Mouse (Mus musculus): Measurements from ENCODE around the gene Smarcc1. TPM values are rescaled to one million over a fixed set of nuclear protein-coding genes. Genes with fewer than 3 reads are reported as not detected.

Gene Smarcc1
- polyA plus RNA-seq, 1 experiment, result 220 TPM

GRCm38 (mm10) chr9:110264991-110265390, 147.5 kb downstream of the Smarcc1 start:
- no peak overlapping the region for H3K4me3 ChIP-seq (ENCODE audit: low read depth, low read length)
- no peaks in the 10 kb centered on the region for H3K9me3 ChIP-seq (replicated peaks; ENCODE audit: control insufficient read depth, insufficient read depth, low read length, poor library complexity, severe bottlenecking)
- H3K27me3 ChIP-seq (ENCODE audit: control insufficient read depth, insufficient read depth, low read length, poor library complexity, severe bottlenecking), result no peaks in the 10 kb centered on the region
- no peak overlapping the region for H3K9ac ChIP-seq (ENCODE audit: low read depth, poor library complexity, severe bottlenecking)
- no peaks in the 10 kb centered on the region for H3K36me3 ChIP-seq (ENCODE audit: control insufficient read depth, insufficient read depth, low read length, poor library complexity, severe bottlenecking)
- H3K27ac ChIP-seq (ENCODE audit: insufficient read depth, low read length), result no peak overlapping the region
- H3K4me1 ChIP-seq (ENCODE audit: control insufficient read depth, insufficient read depth, low read length), result no peaks in the 10 kb centered on the region
- TF ChIP-seq CTCF (IDR thresholded peaks at IDR 0.05; ENCODE audit: low read depth, low read length), result no peak
- TF ChIP-seq POLR2A (IDR thresholded peaks at IDR 0.05; ENCODE audit: insufficient read depth, low read length), result no peak
- TF ChIP-seq EP300 (IDR thresholded peaks at IDR 0.05; ENCODE audit: insufficient read depth, low read depth, low read length), result no peak

GRCm38 (mm10) chr9:110268416-110268815, 150.9 kb downstream of the Smarcc1 start:
- no peak overlapping the region for H3K27ac ChIP-seq (ENCODE audit: insufficient read depth, low read length)
- H3K9me3 ChIP-seq (replicated peaks; ENCODE audit: control insufficient read depth, insufficient read depth, low read length, poor library complexity, severe bottlenecking), result no peaks in the 10 kb centered on the region
- H3K9ac ChIP-seq (ENCODE audit: low read depth, poor library complexity, severe bottlenecking), result no peak overlapping the region
- H3K4me1 ChIP-seq (ENCODE audit: control insufficient read depth, insufficient read depth, low read length), result no peaks in the 10 kb centered on the region
- no peak for TF ChIP-seq POLR2A (IDR thresholded peaks at IDR 0.05; ENCODE audit: insufficient read depth, low read length)
- TF ChIP-seq CTCF (IDR thresholded peaks at IDR 0.05; ENCODE audit: low read depth, low read length), result no peak
- no peak for TF ChIP-seq EP300 (IDR thresholded peaks at IDR 0.05; ENCODE audit: insufficient read depth, low read depth, low read length)
- H3K4me3 ChIP-seq (ENCODE audit: low read depth, low read length), result no peak overlapping the region
- no peaks in the 10 kb centered on the region for H3K27me3 ChIP-seq (ENCODE audit: control insufficient read depth, insufficient read depth, low read length, poor library complexity, severe bottlenecking)
- no peaks in the 10 kb centered on the region for H3K36me3 ChIP-seq (ENCODE audit: control insufficient read depth, insufficient read depth, low read length, poor library complexity, severe bottlenecking)

DNA sequence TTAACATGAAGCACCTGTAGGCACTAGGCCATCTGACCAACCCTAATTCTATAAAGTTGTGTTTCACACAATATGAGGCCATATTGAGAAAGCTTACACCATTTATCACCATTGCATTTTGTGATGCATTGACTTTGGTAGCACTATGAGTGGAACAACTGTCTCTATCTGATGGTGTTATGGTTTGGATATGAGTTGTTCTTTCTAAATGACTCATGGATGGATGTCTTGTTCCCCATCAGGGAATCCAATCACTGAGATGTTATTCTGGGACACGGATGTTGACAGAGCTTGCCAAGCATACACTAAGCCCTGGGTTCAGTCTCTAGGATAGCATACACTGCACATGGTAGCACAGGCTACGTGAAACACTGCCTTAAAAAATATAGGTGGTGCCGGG, 154.8 kb downstream of the Smarcc1 start:
- Histone ChIP-seq H3K27ac (ENCODE audit: insufficient read depth, low read length) (no peak overlapping the region), H3K4me3 (ENCODE audit: low read depth, low read length) (no peak overlapping the region), H3K9ac (ENCODE audit: low read depth, poor library complexity, severe bottlenecking) (no peak overlapping the region), H3K9me3 (replicated peaks; ENCODE audit: control insufficient read depth, insufficient read depth, low read length, poor library complexity, severe bottlenecking) (no peaks in the 10 kb centered on the region), H3K27me3 (ENCODE audit: control insufficient read depth, insufficient read depth, low read length, poor library complexity, severe bottlenecking) (no peaks in the 10 kb centered on the region), H3K4me1 (ENCODE audit: control insufficient read depth, insufficient read depth, low read length) (no peaks in the 10 kb centered on the region), H3K36me3 (ENCODE audit: control insufficient read depth, insufficient read depth, low read length, poor library complexity, severe bottlenecking) (no peaks in the 10 kb centered on the region)
- no peak for TF ChIP-seq EP300 (IDR thresholded peaks at IDR 0.05; ENCODE audit: insufficient read depth, low read depth, low read length)
- TF ChIP-seq POLR2A (IDR thresholded peaks at IDR 0.05; ENCODE audit: insufficient read depth, low read length), result no peak
- TF ChIP-seq CTCF (IDR thresholded peaks at IDR 0.05; ENCODE audit: low read depth, low read length), result no peak

DNA sequence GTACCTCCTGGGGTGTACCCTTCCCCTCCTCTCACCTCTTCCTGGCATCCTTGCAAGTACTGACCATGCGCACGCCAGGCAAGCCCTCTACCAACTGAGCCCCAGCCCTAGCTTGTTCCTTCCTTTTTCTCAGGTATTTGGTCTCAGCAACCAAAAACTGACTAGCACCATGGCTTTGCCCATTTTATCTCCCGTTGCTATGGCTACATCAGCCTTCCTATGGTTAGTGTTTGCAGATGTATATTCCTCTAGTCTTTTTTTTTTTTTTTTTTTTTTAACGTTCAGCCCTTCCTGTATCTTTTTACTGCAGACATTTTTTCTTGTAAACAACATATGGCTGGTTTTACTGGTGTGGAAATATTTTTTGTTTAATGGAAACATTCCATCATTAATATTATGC, 156.0 kb downstream of the Smarcc1 start:
- H3K36me3 ChIP-seq (ENCODE audit: control insufficient read depth, insufficient read depth, low read length, poor library complexity, severe bottlenecking), result no peaks in the 10 kb centered on the region
- no peaks in the 10 kb centered on the region for H3K27me3 ChIP-seq (ENCODE audit: control insufficient read depth, insufficient read depth, low read length, poor library complexity, severe bottlenecking)

DNA sequence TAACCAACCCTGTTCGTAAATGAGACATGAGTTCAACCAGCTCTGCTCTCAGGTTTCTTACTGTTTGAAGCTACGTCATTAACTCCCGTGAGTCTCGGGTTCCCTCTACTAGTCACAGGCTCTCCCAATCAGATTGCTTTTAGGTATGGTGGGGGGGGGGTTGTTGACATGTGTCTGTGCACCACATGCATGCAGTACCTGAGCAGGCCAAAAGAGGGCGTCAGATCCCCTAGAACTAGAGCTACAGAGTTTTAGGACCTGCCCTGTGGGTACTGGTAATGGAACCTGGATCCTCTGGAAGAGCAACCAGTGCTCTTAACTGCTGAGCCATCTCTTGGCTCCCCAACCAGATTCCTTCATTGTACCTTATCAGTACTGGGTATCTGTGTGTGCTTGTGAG, 158.4 kb downstream of the Smarcc1 start:
- H3K27me3 ChIP-seq (ENCODE audit: control insufficient read depth, insufficient read depth, low read length, poor library complexity, severe bottlenecking), result no peaks in the 10 kb centered on the region
- H3K9ac ChIP-seq (ENCODE audit: low read depth, poor library complexity, severe bottlenecking), result no peak overlapping the region
- no peaks in the 10 kb centered on the region for H3K9me3 ChIP-seq (replicated peaks; ENCODE audit: control insufficient read depth, insufficient read depth, low read length, poor library complexity, severe bottlenecking)
- no peaks in the 10 kb centered on the region for H3K4me1 ChIP-seq (ENCODE audit: control insufficient read depth, insufficient read depth, low read length)
- no peaks in the 10 kb centered on the region for H3K36me3 ChIP-seq (ENCODE audit: control insufficient read depth, insufficient read depth, low read length, poor library complexity, severe bottlenecking)
- no peak overlapping the region for H3K27ac ChIP-seq (ENCODE audit: insufficient read depth, low read length)
- H3K4me3 ChIP-seq (ENCODE audit: low read depth, low read length), result no peak overlapping the region
- TF ChIP-seq POLR2A (IDR thresholded peaks at IDR 0.05; ENCODE audit: insufficient read depth, low read length), result no peak
- peak; percentile 47 for TF ChIP-seq CTCF (IDR thresholded peaks at IDR 0.05; ENCODE audit: low read depth, low read length)
- TF ChIP-seq EP300 (IDR thresholded peaks at IDR 0.05; ENCODE audit: insufficient read depth, low read depth, low read length), result no peak

More for the DNA sequence above, 156.0 kb downstream of the Smarcc1 start:
- Histone ChIP-seq H3K9me3 (replicated peaks; ENCODE audit: control insufficient read depth, insufficient read depth, low read length, poor library complexity, severe bottlenecking) (no peaks in the 10 kb centered on the region), H3K9ac (ENCODE audit: low read depth, poor library complexity, severe bottlenecking) (no peak overlapping the region), H3K4me1 (ENCODE audit: control insufficient read depth, insufficient read depth, low read length) (no peaks in the 10 kb centered on the region), H3K27ac (ENCODE audit: insufficient read depth, low read length) (no peak overlapping the region), H3K4me3 (ENCODE audit: low read depth, low read length) (no peak overlapping the region)
- TF ChIP-seq EP300 (IDR thresholded peaks at IDR 0.05; ENCODE audit: insufficient read depth, low read depth, low read length) (no peak), POLR2A (IDR thresholded peaks at IDR 0.05; ENCODE audit: insufficient read depth, low read length) (no peak), CTCF (IDR thresholded peaks at IDR 0.05; ENCODE audit: low read depth, low read length) (no peak)

- H3K27ac ChIP-seq (ENCODE audit: insufficient read depth, low read length), result no peak overlapping the region
- no peaks in the 10 kb centered on the region for H3K9me3 ChIP-seq (replicated peaks; ENCODE audit: control insufficient read depth, insufficient read depth, low read length, poor library complexity, severe bottlenecking)
- H3K27me3 ChIP-seq (ENCODE audit: control insufficient read depth, insufficient read depth, low read length, poor library complexity, severe bottlenecking), result no peaks in the 10 kb centered on the region
- H3K4me1 ChIP-seq (ENCODE audit: control insufficient read depth, insufficient read depth, low read length), result no peaks in the 10 kb centered on the region
- no peaks in the 10 kb centered on the region for H3K36me3 ChIP-seq (ENCODE audit: control insufficient read depth, insufficient read depth, low read length, poor library complexity, severe bottlenecking)
- no peak overlapping the region for H3K4me3 ChIP-seq (ENCODE audit: low read depth, low read length)
- TF ChIP-seq EP300 (IDR thresholded peaks at IDR 0.05; ENCODE audit: insufficient read depth, low read depth, low read length) (no peak), CTCF (IDR thresholded peaks at IDR 0.05; ENCODE audit: low read depth, low read length) (no peak), POLR2A (IDR thresholded peaks at IDR 0.05; ENCODE audit: insufficient read depth, low read length) (no peak)
- H3K9ac ChIP-seq (ENCODE audit: low read depth, poor library complexity, severe bottlenecking), result no peak overlapping the region
Measured at GRCm38 (mm10) chr9:110277431-110277881, 159.9 kb downstream of the Smarcc1 start.
